Mouse (Mus musculus): ENCODE data around the gene Tmem44.
"Not testable (repeated sequence)": the region's sequence is repeated elsewhere in the genome, so short reads cannot be mapped to it uniquely, and the experiment has no call there.

The Tmem44 gene

DNA sequence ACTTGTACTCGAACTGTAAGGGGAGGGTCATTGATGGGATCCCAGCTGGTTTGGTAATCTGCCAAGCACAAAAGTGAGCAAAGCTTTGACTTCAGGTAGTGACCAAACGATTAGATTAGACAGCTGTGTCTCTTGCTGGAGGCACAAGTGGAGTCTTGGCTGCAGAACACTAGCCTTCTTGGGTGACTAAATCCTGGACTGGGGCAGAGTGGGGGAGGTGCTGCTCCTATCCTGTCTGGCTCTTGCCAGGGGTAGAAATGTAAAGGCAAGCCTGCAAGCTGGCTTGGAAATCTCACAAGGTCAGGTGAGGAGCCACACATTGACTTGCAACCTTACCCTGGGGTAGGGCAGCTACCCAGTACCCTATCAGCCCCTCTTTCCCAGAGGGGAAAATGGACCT is 59.9 kb downstream of the Tmem44 start:
- DNase-seq = no peak

DNA sequence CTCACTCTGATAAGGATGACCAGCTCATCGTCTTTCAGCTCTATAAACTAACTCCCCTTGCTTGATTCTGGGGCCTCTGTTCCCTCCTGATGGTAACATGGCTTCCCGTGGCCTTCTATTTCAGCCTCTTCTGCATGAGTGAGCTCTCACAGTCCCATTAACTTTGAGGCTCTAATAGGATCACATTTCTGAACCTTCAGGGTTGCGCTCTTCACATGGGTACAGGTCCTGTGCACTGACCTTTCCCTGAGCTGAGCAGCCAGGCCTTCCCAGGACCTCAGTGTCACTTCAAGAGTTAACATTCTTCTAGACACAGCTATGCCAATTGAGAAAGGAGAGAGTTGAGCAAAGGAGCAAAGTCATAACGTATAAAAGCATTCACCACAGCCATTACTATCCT is 60.3 kb downstream of the Tmem44 start:
- DNase-seq = no peak

DNA sequence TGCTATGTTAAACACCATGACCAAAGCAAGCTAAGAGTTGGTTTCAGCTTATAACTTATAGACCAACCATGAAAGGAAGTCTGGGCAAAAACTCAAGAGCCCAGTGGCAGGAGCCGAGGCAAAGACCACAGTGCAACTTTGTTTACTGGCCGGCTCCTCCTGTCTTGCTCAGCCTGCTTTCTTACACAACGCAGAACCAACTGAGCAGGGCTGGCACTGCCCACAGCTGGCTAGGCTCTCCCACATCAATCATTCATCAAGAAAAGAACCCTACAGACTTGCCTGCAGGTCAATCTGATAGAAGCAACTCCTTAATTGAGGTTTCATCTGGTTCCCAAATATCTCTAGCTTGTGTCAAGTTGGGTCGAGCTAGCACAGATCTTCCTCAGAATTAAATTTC is 61.0 kb downstream of the Tmem44 start:
- peak; percentile 36 for DNase-seq

DNA sequence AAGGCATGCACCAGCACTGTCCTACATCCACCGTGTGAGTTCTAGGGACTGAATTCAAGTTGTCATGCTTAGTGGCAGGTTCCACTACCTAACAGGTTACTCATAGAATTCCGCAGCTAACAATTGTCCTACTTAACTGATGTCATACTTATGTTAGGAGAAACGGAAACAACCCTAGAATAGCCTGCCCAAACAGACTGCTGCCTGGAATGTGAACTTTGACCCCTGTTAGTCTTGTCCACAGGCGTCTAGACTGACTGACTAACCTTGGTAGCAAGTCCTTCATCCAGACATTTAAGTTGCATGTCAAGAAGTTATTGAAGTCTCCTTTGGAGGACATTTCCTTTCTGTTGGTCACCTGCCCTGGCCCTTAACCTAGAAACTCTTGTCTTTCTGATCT is 64.1 kb downstream of the Tmem44 start:
- DNase-seq = no peak

DNA sequence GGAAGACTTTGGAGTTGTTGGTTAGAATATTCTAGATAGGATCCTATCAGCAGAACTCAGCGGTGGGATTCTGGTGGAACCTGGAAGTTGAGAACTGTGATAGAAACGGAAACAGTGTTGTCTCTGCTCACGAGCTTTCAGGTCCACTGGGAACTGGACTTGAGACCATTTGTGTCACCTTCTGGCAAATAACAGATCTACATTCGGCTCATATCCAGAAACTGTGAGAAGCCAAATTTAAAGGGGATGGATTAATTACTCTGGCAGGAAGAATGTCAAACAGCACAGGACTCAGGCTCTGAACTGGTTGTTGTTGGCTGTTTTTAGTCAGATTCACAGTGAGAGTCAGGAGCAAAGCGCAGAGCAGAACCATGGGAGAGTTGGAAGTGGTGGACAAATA is 72.9 kb downstream of the Tmem44 start:
- no peak for DNase-seq

DNA sequence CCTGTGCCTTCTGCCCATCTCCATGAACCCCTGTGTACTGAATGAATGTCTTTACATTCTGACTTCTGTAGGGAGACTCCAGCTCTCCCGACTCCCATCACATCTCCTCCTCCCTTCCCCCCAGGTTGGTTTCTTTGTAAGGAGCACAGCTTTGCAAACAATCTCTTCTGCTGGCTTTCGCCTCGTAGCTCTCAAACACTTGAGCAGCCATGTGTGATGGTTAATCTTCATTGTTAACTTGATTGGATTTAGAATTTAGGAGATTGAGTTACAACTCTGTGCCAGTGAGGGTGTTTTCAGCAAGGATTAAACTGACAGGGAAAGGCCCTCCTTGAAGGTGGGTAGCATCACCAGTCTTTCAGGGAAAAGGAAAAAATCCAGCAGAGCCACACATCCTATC is 73.6 kb downstream of the Tmem44 start:
- DNase-seq = no peak

DNA sequence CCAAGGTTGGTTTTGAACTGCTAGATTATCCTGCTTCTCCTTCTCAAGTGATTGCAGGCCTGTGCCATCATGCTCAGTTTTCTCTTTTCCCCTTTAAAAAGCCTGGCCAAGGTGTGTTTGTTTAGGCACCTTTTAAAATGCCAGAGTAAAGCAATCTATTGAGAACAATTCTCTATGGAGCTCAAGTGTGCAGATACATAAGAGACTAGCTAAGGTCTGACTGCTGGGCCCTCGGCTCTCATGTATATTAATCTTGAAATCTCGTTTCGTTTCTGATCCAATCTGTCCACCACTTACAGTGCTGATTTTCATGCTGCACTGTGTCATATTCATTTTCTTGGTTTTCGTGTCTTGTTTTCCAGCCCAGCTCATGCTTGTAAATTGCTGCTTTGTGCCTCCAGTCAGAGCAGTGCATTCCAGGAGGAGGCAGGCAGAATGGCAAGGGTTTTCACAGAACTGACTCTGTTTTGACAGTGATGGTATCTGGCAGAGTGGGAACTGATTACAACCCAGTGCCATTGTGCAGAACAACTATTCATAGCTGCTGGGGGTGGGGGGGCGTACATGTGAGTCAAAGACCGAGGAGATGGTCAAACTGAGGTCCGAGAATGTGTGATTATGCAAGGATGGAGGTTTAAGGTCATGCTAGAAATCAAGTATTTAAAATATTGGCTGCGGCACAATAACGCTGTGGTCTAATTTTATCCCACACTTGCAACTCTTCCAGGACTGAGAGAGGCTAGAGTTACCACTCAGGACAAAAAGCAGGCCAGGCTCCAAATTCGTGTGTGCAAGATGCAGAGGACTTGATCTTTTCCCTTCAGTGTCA is 74.8 kb downstream of the Tmem44 start:
- DNase-seq = no peak

DNA sequence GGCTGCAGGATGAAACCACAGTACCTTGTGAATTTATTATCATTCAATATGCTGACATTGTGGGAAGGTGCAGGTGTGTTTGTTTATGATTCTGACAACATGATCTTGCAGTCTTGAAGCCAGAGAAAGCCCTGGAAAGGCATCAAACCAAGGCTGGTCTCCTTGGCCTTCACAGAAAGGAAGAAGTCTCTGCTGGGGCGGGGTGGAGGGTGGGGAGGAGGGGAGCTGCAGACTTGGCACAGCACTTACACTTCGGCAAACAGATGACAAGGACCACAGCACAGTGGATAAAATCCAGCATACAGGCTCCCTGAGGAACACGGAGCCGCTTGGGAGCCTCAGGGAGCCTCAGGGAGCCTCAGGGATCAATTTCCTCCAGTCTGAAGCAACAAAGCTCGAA is 78.2 kb downstream of the Tmem44 start:
- DNase-seq = no peak

DNA sequence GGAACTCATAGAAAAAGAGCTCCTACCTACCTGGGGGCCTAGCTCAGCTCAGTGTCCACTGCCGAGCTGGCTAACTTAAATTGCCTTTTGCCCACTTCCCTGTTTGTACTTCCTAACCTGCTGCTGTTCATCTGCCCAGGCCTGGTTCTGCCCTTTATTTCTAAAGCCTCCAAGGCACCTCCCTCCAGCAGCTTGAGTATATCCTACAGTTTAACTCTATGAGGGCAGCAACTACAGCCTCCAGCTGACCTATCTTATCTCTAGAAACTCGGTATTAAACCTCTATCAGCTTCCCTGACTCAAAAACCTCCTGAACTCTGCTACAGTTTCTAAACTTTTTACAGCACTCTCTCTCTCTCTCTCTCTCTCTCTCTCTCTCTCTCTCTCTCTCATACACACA is 78.7 kb downstream of the Tmem44 start:
- no peak for DNase-seq

DNA sequence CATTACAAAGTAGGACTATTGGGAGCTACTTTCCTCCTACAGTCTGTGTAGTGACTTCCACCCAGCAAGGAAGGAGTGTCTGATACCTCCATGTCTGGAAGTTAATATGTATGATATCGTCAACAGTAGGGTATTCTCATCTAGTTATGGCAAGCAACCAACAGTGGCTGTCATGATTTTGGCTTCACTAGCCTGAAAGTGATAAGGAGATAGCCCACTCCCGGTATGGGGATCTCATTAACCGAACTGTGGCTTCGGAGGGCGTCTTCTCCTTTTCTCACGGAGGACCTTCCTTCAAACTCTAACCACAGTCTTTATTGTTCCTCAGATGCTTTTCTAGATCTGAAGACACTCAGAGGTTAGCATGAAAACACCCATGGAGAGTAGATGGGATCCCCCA is 81.7 kb downstream of the Tmem44 start:
- no peak for DNase-seq

DNA sequence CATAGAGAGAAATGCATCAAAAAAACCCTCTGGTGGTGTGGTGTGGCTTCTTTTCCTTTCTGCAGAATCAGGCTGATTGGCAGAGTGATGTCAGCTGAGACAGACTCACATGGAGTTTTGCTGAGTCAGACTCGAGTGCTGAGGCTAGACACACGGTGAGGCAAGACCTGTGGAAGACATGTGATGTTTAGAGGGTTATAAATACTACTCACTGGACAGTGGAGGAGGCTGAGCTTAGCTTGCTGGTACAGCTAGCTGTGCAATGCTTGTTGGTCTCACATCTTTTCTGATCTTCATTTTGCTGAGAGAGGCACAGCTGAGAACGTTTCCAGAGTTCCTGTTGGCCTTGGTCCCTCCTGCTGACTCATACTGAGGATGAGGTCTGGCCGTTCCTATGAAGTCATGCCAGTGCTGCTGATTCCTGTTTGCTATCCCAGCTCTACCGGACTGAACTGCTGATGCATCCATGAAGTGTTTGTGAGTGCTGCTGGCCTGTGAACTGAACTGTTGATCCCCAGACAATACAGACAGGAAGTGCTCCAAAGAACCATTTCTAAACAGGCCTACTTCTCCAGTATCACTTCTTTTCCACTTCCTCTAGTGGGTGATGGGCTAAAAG is 84.9 kb downstream of the Tmem44 start:
- no peak for DNase-seq

DNA sequence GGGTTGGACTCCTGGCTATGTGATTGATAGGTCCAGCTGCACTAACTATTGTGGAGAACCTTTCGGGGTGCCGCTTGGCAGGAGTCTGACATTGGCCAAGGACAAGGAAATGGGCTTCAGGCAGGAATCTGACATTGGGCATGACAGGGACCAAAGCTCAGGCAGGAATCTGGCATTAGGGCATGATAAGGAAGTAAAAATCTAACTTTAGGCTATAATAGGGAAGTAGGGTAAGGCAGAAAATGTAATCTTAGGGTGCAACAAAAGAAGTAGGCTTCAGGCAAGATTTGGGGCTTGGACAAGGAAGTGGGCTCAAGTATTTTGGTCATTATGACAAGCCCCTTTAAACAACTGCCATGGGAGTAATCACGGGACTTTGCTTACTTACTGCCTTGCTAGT is 85.9 kb downstream of the Tmem44 start:
- not testable (repeated sequence) for DNase-seq

Data from kidney, postnatal 10 days (tissue).